Mouse (Mus musculus): ENCODE results near the gene Astn2.

The Astn2 gene

GRCm38 (mm10) chr4:65671585-65672184, 732.7 kb downstream of the Astn2 start:
- no peak for DNase-seq (ENCODE audit: low spot score)

- no peak for DNase-seq (ENCODE audit: low spot score)
These were observed 737.3 kb downstream of the Astn2 start for GRCm38 (mm10) chr4:65667030-65667610.

DNA sequence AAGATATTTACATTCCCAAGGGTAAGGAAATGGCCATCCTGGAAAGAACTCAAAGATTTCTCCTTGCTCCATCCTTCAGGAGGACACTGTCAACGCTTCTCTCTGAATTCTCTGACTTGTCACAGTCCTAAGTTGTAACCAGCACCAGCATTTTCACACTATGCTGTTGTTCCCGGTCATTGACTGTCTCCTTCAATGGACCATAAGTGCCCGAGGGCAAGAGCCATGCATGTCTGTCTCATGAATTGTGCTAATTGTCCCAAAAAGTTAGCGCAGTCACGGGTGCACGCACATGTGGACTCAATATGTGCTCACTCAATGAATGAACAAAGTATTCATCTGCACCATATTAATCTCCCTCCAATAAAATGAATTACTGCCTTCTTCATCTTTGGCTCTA, 741.2 kb downstream of the Astn2 start:
- DNase-seq (ENCODE audit: low spot score), result no peak

- DNase-seq (ENCODE audit: low spot score), result peak; percentile 17
These were observed 749.7 kb downstream of the Astn2 start for GRCm38 (mm10) chr4:65654723-65655122.

DNA sequence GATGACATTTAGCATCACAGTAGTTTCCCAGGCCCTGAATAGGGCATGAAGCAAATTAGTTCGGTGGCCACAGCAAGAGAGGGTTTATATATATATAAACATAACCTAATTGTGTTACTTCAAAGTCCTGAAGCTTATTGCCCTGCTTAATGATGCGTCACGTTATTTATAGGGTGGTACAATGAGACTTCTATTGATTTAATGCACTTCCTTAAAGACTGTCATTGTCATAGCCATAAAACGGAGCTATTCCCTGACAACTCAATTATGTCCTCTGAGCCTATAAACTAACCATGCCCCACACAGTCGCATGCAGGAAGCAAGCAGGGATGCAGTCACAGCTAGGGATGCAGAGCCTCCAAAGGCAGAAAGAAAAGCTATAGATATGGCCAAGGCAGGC, 761.8 kb downstream of the Astn2 start:
- no peak for DNase-seq (ENCODE audit: low spot score)

GRCm38 (mm10) chr4:65638231-65638630, 766.2 kb downstream of the Astn2 start:
- no peak for DNase-seq (ENCODE audit: low spot score)

GRCm38 (mm10) chr4:65620125-65620524, 784.3 kb downstream of the Astn2 start:
- no peak for DNase-seq (ENCODE audit: low spot score)

DNA sequence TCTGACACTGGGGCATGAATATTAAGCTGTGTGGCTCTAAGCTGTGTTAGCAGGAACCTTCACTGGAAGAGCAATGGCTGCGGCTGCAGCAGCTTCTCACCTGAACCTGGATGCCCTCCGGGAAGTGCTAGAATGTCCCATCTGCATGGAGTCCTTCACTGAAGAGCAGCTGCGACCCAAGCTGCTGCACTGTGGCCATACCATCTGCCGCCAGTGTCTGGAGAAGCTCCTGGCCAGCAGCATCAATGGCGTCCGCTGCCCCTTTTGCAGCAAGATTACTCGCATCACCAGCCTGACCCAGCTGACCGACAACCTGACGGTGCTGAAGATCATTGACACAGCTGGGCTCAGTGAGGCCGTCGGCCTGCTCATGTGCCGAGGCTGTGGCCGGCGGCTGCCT, 791.3 kb downstream of the Astn2 start:
- DNase-seq (ENCODE audit: low spot score), result no peak

DNA sequence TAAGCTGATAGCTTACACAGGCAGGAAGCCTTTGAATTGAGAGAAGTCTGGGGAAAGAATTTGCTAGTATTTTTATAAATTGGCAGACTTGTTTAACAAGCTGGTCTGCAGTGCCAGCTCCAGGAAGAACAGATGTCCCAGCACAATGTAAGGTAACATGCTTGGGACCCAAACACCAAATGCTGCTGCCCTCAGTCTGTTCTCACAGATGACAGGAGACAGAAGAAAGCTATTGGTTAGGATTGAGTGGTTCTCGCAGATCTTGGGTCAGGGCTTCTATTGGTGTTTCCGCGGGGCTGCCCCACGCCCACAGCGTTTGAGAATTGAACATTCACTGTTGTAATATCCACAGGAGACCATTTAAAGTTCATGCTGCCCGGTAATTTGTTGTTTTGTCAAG, 793.5 kb downstream of the Astn2 start:
- no peak for DNase-seq (ENCODE audit: low spot score)

DNA sequence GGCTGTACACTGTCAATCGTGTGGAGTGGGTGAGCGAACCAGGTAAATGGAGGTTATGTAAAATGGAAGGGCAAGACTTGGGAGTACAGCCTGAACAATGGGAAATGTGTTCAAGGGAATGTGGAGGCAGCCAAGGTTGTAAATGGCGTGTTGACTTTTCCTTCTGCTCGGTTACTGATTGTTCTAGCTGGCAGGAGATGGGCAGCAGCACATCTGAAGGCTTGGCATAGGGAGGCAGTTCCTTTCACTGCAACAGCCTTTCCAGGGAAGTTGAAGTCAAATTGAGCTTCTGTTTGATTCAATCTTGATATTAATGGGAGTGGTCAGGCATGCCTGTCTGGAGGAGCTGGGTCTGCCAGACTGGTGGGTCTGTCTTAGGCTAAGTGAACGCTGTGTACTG, 794.1 kb downstream of the Astn2 start:
- no peak for DNase-seq (ENCODE audit: low spot score)

DNA sequence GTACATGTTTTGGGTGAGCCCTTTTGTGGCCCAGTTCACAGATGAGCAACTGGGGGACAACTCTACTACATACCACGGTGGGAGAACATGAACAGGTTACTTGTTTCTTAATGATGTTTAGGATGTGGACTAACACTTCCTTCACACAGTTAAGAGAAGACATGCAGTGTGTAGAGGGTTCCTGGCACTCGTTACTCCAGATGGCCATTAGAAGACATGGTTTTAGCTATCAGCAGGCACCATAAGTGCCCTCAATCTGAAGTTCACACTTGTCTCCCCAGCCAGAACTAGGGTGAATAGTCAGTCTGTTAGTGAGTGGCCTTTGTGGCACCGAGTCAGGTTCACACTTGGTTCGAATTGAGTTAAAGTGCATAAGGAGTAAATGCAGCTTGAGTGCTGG, 796.3 kb downstream of the Astn2 start:
- DNase-seq (ENCODE audit: low spot score), result no peak

DNA sequence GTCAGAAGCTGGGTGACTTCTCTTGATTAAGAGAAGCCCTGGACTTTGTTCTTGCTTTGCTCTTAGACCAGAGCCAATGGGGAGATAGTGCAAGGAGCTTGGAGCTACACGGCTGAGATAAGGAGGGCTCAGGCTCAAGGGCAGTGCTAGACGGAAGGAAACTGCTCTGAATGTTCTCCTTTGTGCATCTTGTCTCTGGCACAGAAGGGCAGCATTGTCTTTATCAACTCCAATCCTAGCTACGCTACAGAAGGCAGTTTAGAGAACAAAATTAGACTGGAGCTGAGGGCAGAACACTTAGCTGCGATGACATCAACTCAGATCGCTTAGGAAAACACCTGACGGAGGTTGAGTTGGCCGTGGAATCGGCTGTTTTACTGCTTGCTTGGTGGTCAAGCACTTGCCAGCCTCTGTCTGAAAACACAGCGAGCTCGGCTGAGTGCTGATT, 797.2 kb downstream of the Astn2 start:
- DNase-seq (ENCODE audit: low spot score), result peak; percentile 74

- no peak for DNase-seq (ENCODE audit: low spot score)
These were observed 799.2 kb downstream of the Astn2 start for GRCm38 (mm10) chr4:65605151-65605702.

- peak; percentile 97 for DNase-seq (ENCODE audit: low spot score)
These were observed 799.8 kb downstream of the Astn2 start, which contains the start of gene Trim32 for GRCm38 (mm10) chr4:65604504-65605150. Gene Trim32, plus strand, starts transcription at chr4:65604986.

- no peak for DNase-seq (ENCODE audit: low spot score)
These were observed 809.6 kb downstream of the Astn2 start for GRCm38 (mm10) chr4:65594601-65595369.

DNA sequence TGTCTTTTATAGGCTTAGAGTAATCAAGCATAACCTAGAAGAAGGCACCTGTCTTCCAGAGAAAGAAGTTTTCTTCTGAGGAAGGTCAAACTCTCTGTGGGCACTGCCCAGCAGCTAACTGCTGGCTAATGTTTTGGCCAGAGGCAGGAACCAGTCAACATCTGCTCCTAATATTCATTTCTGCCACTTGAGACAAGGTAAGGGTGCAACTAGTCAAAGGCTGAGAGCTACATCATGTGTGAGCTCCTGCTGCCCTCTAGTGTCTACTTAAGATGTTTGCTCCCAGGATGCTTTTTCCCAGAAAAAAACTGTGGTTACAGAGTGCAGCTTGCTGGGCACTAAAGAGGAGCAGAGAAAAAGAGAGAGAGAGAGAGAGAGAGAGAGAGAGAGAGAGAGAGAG, 814.6 kb downstream of the Astn2 start:
- no peak for DNase-seq (ENCODE audit: low spot score)

- DNase-seq (ENCODE audit: low spot score), result no peak
These were observed 817.5 kb downstream of the Astn2 start for GRCm38 (mm10) chr4:65586947-65587346.

DNA sequence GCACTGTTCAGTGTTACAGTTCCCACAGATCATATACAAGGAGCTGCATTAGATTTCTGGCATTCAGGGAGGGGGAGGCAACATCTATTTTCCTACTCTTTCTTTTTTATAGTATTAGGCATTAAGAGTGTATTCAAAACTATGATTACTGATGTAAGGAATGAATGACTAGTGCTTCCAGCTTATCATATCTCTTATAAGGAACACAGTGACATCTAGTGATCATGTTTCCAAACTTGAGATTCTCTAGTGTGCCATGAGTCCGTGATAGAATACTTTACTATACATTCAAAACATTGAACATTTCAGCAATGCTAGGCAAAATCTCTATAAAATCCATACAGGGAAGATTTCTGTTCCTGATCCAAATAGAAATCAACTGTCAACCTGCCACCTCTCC, 824.2 kb downstream of the Astn2 start:
- DNase-seq (ENCODE audit: low spot score), result no peak

DNA sequence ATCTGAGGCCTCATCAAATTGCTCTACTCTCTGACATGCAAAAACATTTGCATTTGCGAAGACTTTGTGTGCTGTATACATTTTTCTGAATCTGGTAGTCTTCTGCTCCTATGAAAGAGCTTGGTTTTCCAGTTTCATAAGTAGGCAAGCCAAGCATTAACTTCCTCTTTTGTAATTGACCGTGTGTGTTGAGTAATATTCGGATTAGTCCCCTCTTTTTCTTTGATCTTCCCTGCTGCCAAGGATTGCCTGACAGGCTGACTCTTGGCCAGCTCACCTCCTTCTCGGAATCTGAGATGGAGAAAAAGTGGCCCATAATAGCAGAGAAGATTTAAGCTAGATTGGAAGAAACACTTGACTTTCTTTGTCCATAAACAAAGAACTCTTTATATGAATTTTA, 838.9 kb downstream of the Astn2 start:
- DNase-seq (ENCODE audit: low spot score), result no peak

- peak; percentile 5 for DNase-seq (ENCODE audit: low spot score)
These were observed 855.9 kb downstream of the Astn2 start for GRCm38 (mm10) chr4:65548561-65548960.

- no peak for DNase-seq (ENCODE audit: low spot score)
These were observed 858.8 kb downstream of the Astn2 start for GRCm38 (mm10) chr4:65545582-65545981.

GRCm38 (mm10) chr4:65532071-65532736, 872.2 kb downstream of the Astn2 start:
- DNase-seq (ENCODE audit: low spot score), result no peak
